9 mouse cellular contexts compared by ENCODE assay signal in genomic region chr2:112239935-112240721, GRCm38 (mm10). TPM values are rescaled to one million over a fixed set of nuclear protein-coding genes. Genes with fewer than 3 reads are reported as not detected.
DNase-seq lines count a peak whose midpoint lies in the region; ATAC-seq and TF ChIP-seq lines count a peak whose summit lies in the region.
"Had no signal": no experiment of that assay in that cellular context is flagged by ENCODE, and none has a peak within 500 bp of the region (broad histone marks: within the 10 kb centered on the region; RNA-seq: fewer than 3 reads in every experiment).

No protein-coding gene starts in this region.

- no peaks in the 10 kb centered on the region for H3K36me3 ChIP-seq in spleen, adult 2 months (ENCODE audit: control insufficient read depth, insufficient read depth, low read length)
- H3K36me3 ChIP-seq in forebrain, postnatal 0 days (ENCODE audit: insufficient read depth) = peaks cover 10% of the 10 kb centered on the region
- no peaks in the 10 kb centered on the region for H3K36me3 ChIP-seq in splenic B cell, adult 2 months (ENCODE audit: control insufficient read depth, insufficient read depth, low read length, poor library complexity, severe bottlenecking)

- DNase-seq in spleen, adult 2 months (ENCODE audit: low read depth in 1 of 2, low spot score in 2 of 2) = no peak
- DNase-seq in spleen, postnatal 14 days (ENCODE audit: low spot score in 2 of 2) = no peak
- DNase-seq in cerebellum, adult 11 months = peak; percentile 54
- peak; percentile 71 for DNase-seq in forebrain, postnatal 0 days
- DNase-seq in kidney, postnatal 14 days = peak; percentile 18
- DNase-seq in mesoderm, embryonic 11.5 days (ENCODE audit: low read depth, low spot score) = peak; percentile 25
- peak; percentile 58 for DNase-seq in splenic B cell, adult 2 months (ENCODE audit: low read depth, low spot score)
- no peak for DNase-seq in left cerebral cortex, adult 8-10 months (ENCODE audit: low spot score in 2 of 2)

- peak; percentile 68 for ATAC-seq in forebrain, postnatal 0 days

- no peaks in the 10 kb centered on the region; the same call in 1 of the 2 replicates for H3K4me1 ChIP-seq in spleen, adult 2 months (ENCODE audit: control insufficient read depth, insufficient read depth, insufficient read length)
- no peaks in the 10 kb centered on the region for H3K4me1 ChIP-seq in forebrain, postnatal 0 days (ENCODE audit: insufficient read depth)

- H3K9ac ChIP-seq in forebrain, postnatal 0 days = peak overlapping the region; percentile 96

- H3K27me3 ChIP-seq in spleen, adult 2 months (ENCODE audit: control insufficient read depth, insufficient read depth, low read length) = no peaks in the 10 kb centered on the region
- no peaks in the 10 kb centered on the region for H3K27me3 ChIP-seq in forebrain, postnatal 0 days (ENCODE audit: insufficient read depth, low read length)
- H3K27me3 ChIP-seq in splenic B cell, adult 2 months (ENCODE audit: control insufficient read depth, insufficient read depth, low read length, poor library complexity, severe bottlenecking) = no peaks in the 10 kb centered on the region

- H3K27ac ChIP-seq in spleen, adult 2 months (ENCODE audit: insufficient read depth, low read length) = no peak overlapping the region
- H3K27ac ChIP-seq in forebrain, postnatal 0 days (ENCODE audit: low read depth, low read length) = peak overlapping the region; percentile 93

- TF ChIP-seq POLR2A in spleen, adult 2 months (IDR thresholded peaks at IDR 0.05; ENCODE audit: low read depth, low read length) = no peak

- peak overlapping the region; percentile 77 for H3K4me2 ChIP-seq in forebrain, postnatal 0 days (ENCODE audit: low read depth)

- no peaks in the 10 kb centered on the region for H3K9me3 ChIP-seq in forebrain, postnatal 0 days (ENCODE audit: low read length)

- 2% methylated on average over 27 of the region's 28 CpGs for WGBS in spleen, adult 2 months
- WGBS in forebrain, postnatal 0 days = under 1% methylated on average over 25 of the region's 28 CpGs

- no peak for TF ChIP-seq CTCF in spleen, adult 2 months (IDR thresholded peaks at IDR 0.05; ENCODE audit: extremely low read depth, insufficient read depth, insufficient read length, insufficient replicate concordance)
- peak; percentile 42 for TF ChIP-seq CTCF in forebrain, postnatal 0 days (IDR thresholded peaks at IDR 0.05; ENCODE audit: low read depth)

- peak overlapping the region; percentile 70 for H3K4me3 ChIP-seq in spleen, adult 2 months (ENCODE audit: extremely low read depth, insufficient read depth, insufficient read length)
- H3K4me3 ChIP-seq in forebrain, postnatal 0 days (ENCODE audit: low read depth, low read length) = peak overlapping the region; percentile 83

RNA-seq across cellular contexts. Expression of gene Lpcat4, which starts 0.9 kb away (rescaled TPM):
- polyA plus RNA-seq in spleen, adult 2 months (2012; rRNA removed) = 44.6 and 55.6 TPM in 2 replicates
- 23.9 and 27.6 TPM in 2 replicates for total RNA-seq in forebrain, postnatal 0 days (2014; rRNA removed)
- 12.8 and 17.3 TPM in 2 replicates for polyA plus RNA-seq in forebrain, postnatal 0 days (2015; fragmentation: Nextera tagmentation; extraction: Ambion mirVana)
- total RNA-seq in left cerebral cortex, adult 8-10 months (2022) = 100 to 1,000 TPM; 153 to 175 (median 161) TPM

RNA-seq across cellular contexts. Expression of gene Nutm1, which starts 19.0 kb away (rescaled TPM):
- not detected in 2 replicates for polyA plus RNA-seq in spleen, adult 2 months (2012; rRNA removed)
- total RNA-seq in forebrain, postnatal 0 days (2014; rRNA removed) = not detected in 2 replicates
- 0.08 and 0.09 TPM in 2 replicates for polyA plus RNA-seq in forebrain, postnatal 0 days (2015; fragmentation: Nextera tagmentation; extraction: Ambion mirVana)
- under 1 TPM in 1 of 4 experiments, not detected in 3; 0.09 TPM for total RNA-seq in left cerebral cortex, adult 8-10 months (2022)
- total RNA-seq: heart, adult 18-20 months had no signal

RNA-seq across cellular contexts. Expression of gene Nop10, which starts 21.6 kb away (rescaled TPM):
- polyA plus RNA-seq in spleen, adult 2 months (2012; rRNA removed) = 42.0 and 47.2 TPM in 2 replicates
- 95.1 and 120 TPM in 2 replicates for total RNA-seq in forebrain, postnatal 0 days (2014; rRNA removed)
- polyA plus RNA-seq in forebrain, postnatal 0 days (2015; fragmentation: Nextera tagmentation; extraction: Ambion mirVana) = 160 and 215 TPM in 2 replicates
- total RNA-seq in left cerebral cortex, adult 8-10 months (2022) = 10 to 100 TPM; 49.0 to 56.9 (median 52.8) TPM

RNA-seq across cellular contexts. Expression of gene Slc12a6, which starts 25.5 kb away (rescaled TPM):
- polyA plus RNA-seq in spleen, adult 2 months (2012; rRNA removed) = 58.0 and 74.0 TPM in 2 replicates
- 54.4 and 69.3 TPM in 2 replicates for total RNA-seq in forebrain, postnatal 0 days (2014; rRNA removed)
- 7.8 and 10.6 TPM in 2 replicates for polyA plus RNA-seq in forebrain, postnatal 0 days (2015; fragmentation: Nextera tagmentation; extraction: Ambion mirVana)
- 100 to 1,000 TPM; 105 to 127 (median 118) TPM for total RNA-seq in left cerebral cortex, adult 8-10 months (2022)

RNA-seq across cellular contexts. Expression of gene Gm21985, which starts 26.0 kb away (rescaled TPM):
- polyA plus RNA-seq in spleen, adult 2 months (2012; rRNA removed) = not detected in 2 replicates
- 1.9 and 2.9 TPM in 2 replicates for total RNA-seq in forebrain, postnatal 0 days (2014; rRNA removed)
- not detected in 2 replicates for polyA plus RNA-seq in forebrain, postnatal 0 days (2015; fragmentation: Nextera tagmentation; extraction: Ambion mirVana)
- total RNA-seq in left cerebral cortex, adult 8-10 months (2022) = 1 to 10 TPM; 1.9 to 4.3 (median 2.9) TPM

Comparison
In these comparisons a context has a peak if more than half of its experiments do, and no peak if none do; other contexts are left out.
1. DNase-seq: peak in cerebellum, adult 11 months (single experiment), forebrain, postnatal 0 days (single experiment), kidney, postnatal 14 days (single experiment), mesoderm, embryonic 11.5 days (single experiment) and splenic B cell, adult 2 months (single experiment); none in spleen, adult 2 months (0 of 2), spleen, postnatal 14 days (0 of 2) and left cerebral cortex, adult 8-10 months (0 of 2).